Mouse (Mus musculus): ENCODE measurements around the gene Gm6020.
"Not testable (repeated sequence)": the region's sequence is repeated elsewhere in the genome, so short reads cannot be mapped to it uniquely, and the experiment has no call there.

DNA sequence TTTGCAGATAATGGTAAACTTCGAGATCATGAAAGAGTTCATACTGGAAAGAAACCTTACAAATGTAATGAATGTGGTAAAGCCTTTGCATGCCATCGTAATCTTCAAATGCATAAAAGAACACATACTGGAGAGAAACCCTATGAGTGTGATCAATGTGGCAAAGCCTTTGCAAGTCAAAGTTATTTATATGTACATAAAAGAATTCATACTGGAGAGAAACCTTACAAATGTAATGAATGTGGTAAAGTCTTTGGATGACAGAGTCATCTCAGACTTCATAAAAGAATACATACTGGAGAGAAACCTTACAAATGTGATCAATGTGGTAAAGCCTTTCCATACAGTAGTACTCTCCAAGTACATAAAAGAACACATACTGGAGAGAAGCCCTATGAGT, at the start of gene Gm6020:
- TF ChIP-seq CTCF (conservative IDR thresholded peaks at IDR 0.05 in 1 of 2, IDR thresholded peaks at IDR 0.05 in 1 of 2; ENCODE audit: low read depth in 2 of 2, low read length in 2 of 2); IRF4 (IDR thresholded peaks at IDR 0.05; ENCODE audit: low read depth, low read length); MAZ (IDR thresholded peaks at IDR 0.05; ENCODE audit: low read depth, low read length); ZMIZ1 (IDR thresholded peaks at IDR 0.05; ENCODE audit: low read depth, low read length); EP300 (IDR thresholded peaks at IDR 0.05; ENCODE audit: low read length); BHLHE40 (IDR thresholded peaks at IDR 0.05; ENCODE audit: low read depth, low read length); CHD1 (IDR thresholded peaks at IDR 0.05; ENCODE audit: low read depth, low read length); POLR2A (IDR thresholded peaks at IDR 0.05; ENCODE audit: low read depth, low read length); KAT2A (IDR thresholded peaks at IDR 0.05; ENCODE audit: insufficient replicate concordance, low read length); ZC3H11A (IDR thresholded peaks at IDR 0.05; ENCODE audit: low read depth, low read length); HCFC1 (IDR thresholded peaks at IDR 0.05; ENCODE audit: low read depth, low read length); E2F4 (IDR thresholded peaks at IDR 0.05; ENCODE audit: insufficient replicate concordance, low read depth, low read length): not testable (repeated sequence)
